Mouse (Mus musculus) spleen, postnatal 36 days (tissue): ENCODE results near the gene Runx1.

Source experiments
- DNase-seq, 2 experiments: peaks; one replicate each; pipeline ENCODE4 v3.0.0; 2022; ENCODE audit warnings: low spot score in 2 of 2, mixed read lengths in 1 of 2

Runx1 gene

DNA sequence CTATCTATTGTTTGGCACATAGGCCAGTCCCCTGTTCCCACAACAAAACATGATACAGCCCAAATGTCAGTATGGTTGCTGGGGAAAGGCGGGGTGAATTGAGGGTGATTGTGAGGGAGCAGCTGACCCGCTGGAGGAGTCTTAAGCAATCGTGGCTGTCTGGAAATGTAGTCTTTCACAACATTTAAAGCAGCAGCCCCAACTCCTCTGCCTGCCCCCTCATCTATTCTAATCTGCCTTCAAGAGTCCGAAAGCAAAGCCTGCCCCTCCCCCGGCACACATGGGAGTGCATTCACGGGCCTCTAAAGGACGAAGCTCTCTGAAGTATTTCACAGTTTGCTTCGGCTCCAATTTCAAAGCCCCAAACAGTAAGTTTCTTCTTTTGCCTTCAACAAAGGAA is 213.4 kb downstream of the Runx1 start:
- no peak for DNase-seq

GRCm38 (mm10) chr16:92611641-92612149 is 214.3 kb downstream of the Runx1 start:
- DNase-seq = no peak

GRCm38 (mm10) chr16:92610464-92610863 is 215.5 kb downstream of the Runx1 start:
- DNase-seq = no peak

- DNase-seq = no peak
Observed at GRCm38 (mm10) chr16:92609717-92610077, 216.3 kb downstream of the Runx1 start.

DNA sequence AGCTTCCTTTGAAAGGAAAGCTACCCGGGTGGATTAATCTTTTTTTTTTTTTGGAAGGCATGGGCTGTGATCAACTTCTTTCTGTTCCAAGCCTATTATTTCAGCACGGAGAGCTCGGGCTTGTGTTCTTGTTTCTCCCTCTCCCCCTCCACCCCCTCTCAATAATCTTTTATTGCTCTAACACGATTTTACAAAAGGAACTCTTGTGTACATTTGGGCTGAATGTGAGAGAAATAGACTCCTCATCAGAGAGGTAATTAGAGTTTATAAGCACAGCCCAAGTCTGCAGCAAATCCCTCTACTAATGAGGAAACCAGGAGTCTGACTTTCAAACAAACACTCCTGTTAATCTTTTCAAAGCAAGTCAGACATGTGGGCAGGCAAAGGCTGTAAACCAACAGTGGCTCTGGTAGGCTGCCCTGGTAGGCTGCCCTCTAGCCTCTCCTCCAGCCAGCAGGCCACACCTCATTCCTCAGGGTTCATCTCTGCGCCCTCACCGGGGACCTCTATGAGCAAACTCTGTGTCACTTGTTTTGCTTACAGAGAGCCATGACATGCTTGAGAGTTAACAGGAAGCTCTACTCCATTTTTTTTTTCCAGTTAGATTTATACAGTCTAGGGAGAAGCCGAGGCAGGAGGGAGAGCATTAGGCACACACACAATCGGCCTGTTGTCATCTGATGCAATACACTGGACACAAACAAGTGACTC is 216.8 kb downstream of the Runx1 start:
- no peak for DNase-seq

- no peak for DNase-seq
Observed at GRCm38 (mm10) chr16:92608180-92608960, 217.6 kb downstream of the Runx1 start.

DNA sequence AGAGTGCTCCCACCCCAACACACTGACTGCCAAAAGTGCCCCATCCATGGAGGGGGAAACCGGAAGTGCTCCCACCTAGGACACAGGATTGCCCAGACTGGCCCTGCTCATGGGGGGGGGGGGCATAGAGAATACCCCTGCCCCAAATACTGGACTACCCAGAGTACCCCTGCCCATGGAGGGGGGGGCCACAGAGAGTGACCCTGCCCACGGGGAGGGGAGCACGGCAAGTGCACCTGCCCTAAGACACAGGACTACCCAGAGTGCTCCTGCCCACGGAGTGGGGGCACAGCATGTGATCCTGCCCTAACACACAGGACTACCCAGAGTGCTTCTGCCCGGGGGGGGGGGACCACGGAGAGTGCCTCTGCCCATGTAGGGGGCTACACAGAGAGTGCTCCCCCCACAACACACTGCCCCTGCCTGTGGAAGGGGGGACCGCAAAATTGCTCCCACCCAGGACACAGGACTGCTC is 219.4 kb downstream of the Runx1 start:
- DNase-seq = no peak

- DNase-seq = no peak
Observed at GRCm38 (mm10) chr16:92605606-92606490, 220.1 kb downstream of the Runx1 start.

DNA sequence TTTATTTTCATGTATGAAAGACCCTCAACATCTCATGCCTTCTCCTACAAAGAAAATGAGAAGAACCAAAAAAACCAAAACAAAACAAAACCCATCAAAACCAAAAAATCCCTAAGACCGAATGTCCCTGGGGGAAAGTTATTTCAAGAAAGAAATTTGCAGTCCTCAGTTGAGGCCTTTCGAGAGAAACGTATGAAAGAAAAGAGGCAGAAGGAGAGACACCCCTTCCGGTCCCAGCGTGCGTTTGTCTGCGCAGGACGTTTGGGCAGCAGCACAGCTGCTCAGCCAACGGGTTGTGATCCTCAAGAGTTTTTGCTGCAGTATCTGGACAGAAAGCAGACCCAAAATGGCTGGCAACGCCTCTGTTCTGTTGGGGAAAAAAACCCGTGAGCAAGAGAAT is 223.4 kb downstream of the Runx1 start:
- DNase-seq = no peak

DNA sequence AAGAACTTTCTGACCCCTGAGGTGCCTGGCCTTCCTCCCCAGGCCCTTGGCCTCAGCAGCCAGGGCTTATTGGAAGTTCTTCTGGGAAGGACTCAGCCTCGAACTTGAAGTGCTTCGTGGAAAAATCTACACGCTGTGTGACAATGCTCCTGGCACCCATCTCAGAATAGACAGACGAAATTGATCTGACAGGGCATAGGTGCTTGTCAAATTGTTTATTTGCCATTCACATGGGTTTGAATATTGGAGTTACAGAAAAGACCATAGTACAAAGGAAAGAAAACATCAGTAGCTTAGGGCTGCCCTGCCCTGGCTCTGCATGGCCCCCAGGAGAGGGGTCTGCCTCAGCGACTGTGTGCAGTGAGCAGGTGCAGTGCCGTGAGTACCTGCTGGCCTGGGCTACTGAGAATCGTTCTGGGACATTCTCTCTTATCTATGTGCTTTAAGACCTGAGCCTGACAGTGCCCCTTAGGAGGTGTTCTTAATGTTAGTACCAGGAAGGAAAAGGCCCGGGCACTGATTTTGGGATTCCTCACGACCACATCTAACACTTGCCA is 224.6 kb downstream of the Runx1 start:
- DNase-seq = no peak

- no peak for DNase-seq
Observed at GRCm38 (mm10) chr16:92599451-92599850, 226.5 kb downstream of the Runx1 start.

DNA sequence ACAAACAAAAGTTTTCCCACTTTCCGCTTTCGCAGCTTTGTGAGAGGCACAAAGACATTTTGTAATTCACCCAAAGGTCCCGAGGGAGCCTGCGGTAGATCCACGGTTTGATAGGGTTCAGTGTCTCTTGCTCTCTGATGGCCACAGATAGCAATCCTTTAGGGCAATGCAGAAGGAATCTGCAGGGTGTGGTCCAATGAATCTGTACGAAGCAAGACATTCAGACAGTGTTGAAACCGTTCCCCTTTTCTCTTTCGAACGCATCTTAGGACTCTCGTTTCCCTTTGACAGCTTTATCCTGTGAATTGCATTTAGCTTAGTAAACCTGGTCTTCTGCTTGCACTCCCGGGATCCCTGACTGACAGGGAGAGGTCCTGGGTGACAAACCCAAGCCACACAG is 228.3 kb downstream of the Runx1 start:
- DNase-seq = no peak

DNA sequence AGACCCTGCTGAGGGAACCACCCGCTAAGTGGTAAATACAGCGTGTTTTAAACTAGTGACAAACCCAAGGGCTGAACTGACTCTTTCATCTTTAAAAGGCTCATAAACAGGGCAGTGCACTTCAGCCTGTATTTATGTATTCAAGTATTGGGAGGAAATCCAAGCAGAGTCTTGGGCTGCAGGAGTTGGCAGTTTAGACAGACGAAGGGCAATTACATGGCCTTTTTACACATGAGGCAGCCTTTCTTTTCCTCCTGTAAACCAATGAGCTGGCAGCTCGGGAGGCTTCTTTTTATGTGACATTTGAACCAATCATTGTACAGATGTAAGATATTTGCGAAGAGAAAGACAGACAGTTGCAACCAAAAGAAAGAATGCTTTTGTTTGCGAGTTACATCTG is 233.7 kb downstream of the Runx1 start:
- DNase-seq = no peak

DNA sequence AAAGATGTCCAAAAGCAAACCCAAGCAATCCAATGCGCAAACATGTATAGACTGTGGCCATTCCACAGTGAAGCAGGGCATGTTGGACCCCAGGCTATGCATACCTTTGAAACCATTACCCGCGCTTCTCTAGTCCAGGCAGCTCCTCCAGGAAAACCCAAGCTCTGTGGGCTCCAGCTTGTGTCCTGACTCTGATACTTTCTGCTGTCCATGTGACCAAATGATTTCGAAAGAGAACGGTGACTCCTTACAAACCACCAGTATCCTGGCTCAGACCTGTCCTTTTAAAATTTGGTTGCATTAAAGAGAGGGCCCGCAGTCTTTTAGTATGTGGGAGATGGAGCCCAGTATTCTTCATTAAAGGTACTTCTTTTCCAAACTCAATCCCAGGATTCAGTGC is 234.2 kb downstream of the Runx1 start:
- DNase-seq = no peak

- no peak for DNase-seq
Observed at GRCm38 (mm10) chr16:92587836-92588235, 238.1 kb downstream of the Runx1 start.

- DNase-seq = no peak
Observed at GRCm38 (mm10) chr16:92581767-92582166, 244.2 kb downstream of the Runx1 start.

DNA sequence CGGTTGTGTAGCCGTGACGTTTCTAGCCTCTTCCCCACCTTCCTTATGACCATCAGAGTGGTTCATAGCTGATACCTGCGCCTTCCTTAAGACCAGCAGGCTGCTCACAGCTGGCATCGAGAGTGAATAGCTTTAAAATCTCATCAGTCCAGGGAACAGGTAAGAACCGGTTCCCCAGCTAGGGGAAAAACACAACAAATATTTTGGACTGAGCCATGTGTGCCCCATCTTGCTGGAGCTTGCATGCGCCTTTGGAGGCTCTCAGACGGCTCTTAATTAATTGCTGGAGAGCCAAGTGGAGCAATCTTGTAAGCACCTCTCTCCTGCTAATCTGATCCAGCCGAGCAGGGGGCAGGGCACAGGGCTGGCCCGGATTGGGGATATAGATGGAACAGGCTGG is 245.0 kb downstream of the Runx1 start:
- no peak for DNase-seq

- DNase-seq = no peak
Observed at GRCm38 (mm10) chr16:92578915-92579653, 246.9 kb downstream of the Runx1 start.

DNA sequence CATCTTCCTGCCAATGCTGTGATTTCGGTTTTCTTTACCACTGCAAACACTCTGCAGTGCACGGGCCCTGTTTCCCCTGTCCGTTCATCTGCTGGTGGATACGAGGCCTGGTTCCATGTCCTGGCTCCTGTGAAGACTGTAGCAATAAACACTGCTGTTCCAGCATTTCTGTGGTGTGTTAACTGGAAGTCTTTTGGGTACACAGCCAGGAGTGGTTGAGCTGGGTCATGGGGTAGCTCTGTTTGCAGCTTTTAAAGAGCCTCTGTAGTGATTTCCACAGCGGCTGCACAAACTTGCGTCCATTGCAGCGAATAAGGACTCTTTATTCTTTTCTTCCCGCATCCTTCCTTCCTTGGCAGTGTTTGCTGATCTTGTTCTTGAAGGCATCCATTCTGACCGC is 248.6 kb downstream of the Runx1 start:
- DNase-seq = no peak

- DNase-seq = no peak
Observed at GRCm38 (mm10) chr16:92575792-92576191, 250.2 kb downstream of the Runx1 start.

DNA sequence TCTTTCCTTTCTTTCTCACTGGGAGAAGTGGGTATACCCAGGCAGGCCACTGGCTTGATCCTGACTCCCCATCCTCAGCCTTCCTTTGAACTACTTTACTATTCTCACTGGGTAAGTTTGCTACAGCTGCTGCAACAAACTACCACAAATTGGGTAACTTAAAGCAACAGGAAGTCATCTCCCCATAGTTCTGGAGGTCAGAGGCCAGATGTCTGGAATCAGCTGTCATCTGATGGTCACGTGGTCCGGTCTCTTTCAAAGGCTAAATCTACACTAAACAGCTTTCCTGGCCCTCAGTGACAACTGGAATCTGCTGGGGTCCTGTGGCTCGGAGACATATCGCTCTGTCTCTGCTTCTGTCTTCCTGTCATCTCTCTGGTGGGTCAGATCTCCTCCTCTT is 252.8 kb downstream of the Runx1 start:
- DNase-seq = no peak
